Mouse (Mus musculus) heart, embryonic 12.5 days (tissue): ENCODE data around the gene Pdzd7. TPM values are rescaled to one million over a fixed set of nuclear protein-coding genes. Genes with fewer than 3 reads are reported as not detected.
A peak's percentile ranks its signal among the peaks of the same experiment; 100 is the strongest.

Experiments used
- ATAC-seq: fragments of 200-750 bp; cut with Nextera tagmentation; 2 replicates; pipeline ENCODE4 v1.8.0; 2017; ENCODE audit warnings: moderate TSS enrichment, moderate library complexity; ENCODE audit not compliant: insufficient number of reproducible peaks, low FRiP score
- H3K27ac ChIP-seq: fragments of 300-500 bp; sonication (generic); 2 replicates; pipeline ENCODE4 v1.5.1; 2016; ENCODE audit warnings: mild to moderate bottlenecking, moderate library complexity; ENCODE audit not compliant: poor library complexity, severe bottlenecking
- H3K27me3 ChIP-seq: fragments of 300-500 bp; sonication (generic); replicated peaks from 2 replicates; pipeline ENCODE4 v1.6.1; 2016; ENCODE audit warnings: mild to moderate bottlenecking, moderate library complexity
- H3K36me3 ChIP-seq: fragments of 300-500 bp; sonication (generic); 2 replicates; pipeline ENCODE4 v1.6.1; 2016; ENCODE audit warnings: mild to moderate bottlenecking, moderate library complexity
- H3K4me1 ChIP-seq: fragments of 300-500 bp; sonication (generic); replicated peaks from 2 replicates; pipeline ENCODE4 v1.6.1; 2016; ENCODE audit warnings: mild to moderate bottlenecking
- H3K4me2 ChIP-seq: fragments of 300-500 bp; sonication (generic); 2 replicates; pipeline ENCODE4 v1.6.1; 2016; ENCODE audit warnings: mild to moderate bottlenecking, moderate library complexity
- H3K4me3 ChIP-seq: fragments of 300-500 bp; sonication (generic); 2 replicates; pipeline ENCODE4 v1.5.1; 2016; ENCODE audit warnings: mild to moderate bottlenecking
- H3K9ac ChIP-seq: fragments of 300-500 bp; sonication (generic); 2 replicates; pipeline ENCODE4 v1.6.1; 2016; ENCODE audit warnings: mild to moderate bottlenecking, moderate library complexity
- H3K9me3 ChIP-seq: fragments of 300-500 bp; sonication (generic); replicated peaks from 2 replicates; pipeline ENCODE4 v1.6.1; 2016; ENCODE audit warnings: mild to moderate bottlenecking, moderate library complexity
- WGBS: fragments of 180-500 bp; shearing (Covaris S2); methylation state at CpG from one replicate; pipeline ENCODE4 v1.1.7; 2016; 5-methylcytosine and 5-hydroxymethylcytosine counted together
- polyA plus RNA-seq: library from polyadenylated mRNA; unstranded; fragments of >200 nt; fragmentation: Nextera tagmentation; extraction: Ambion mirVana; gene quantifications from 2 replicates; pipeline ENCODE4 v1.2.1, GENCODE M21; 2016

Pdzd7 gene
- polyA plus RNA-seq, 1 experiment from 2014 or later, result 0.09 TPM

- 0% methylated on average over 21 of the region's 27 CpGs for WGBS
- Histone ChIP-seq H3K9ac (peak overlapping the region; percentile 97), H3K4me3 (peak overlapping the region; percentile 78), H3K4me1 (peaks cover 54% of the 10 kb centered on the region), H3K27ac (peak overlapping the region; percentile 100), H3K4me2 (peak overlapping the region; percentile 98), H3K36me3 (peaks cover 17% of the 10 kb centered on the region), H3K27me3 (no peaks in the 10 kb centered on the region), H3K9me3 (no peaks in the 10 kb centered on the region)
- ATAC-seq, result peak; percentile 47
Measured at GRCm38 (mm10) chr19:45017216-45017771, 28.2 kb downstream of the Pdzd7 start.

GRCm38 (mm10) chr19:45016341-45017215 is 28.9 kb downstream of the Pdzd7 start:
- peak overlapping the region; percentile 100 for H3K27ac ChIP-seq
- no peaks in the 10 kb centered on the region for H3K27me3 ChIP-seq
- under 1% methylated on average over 17 of the region's 18 CpGs for WGBS
- ATAC-seq, result peak; percentile 40
- peaks cover 16% of the 10 kb centered on the region for H3K36me3 ChIP-seq
- peak overlapping the region; percentile 98 for H3K4me2 ChIP-seq
- H3K4me3 ChIP-seq, result peak overlapping the region; percentile 78
- no peaks in the 10 kb centered on the region for H3K9me3 ChIP-seq
- H3K4me1 ChIP-seq, result peaks cover 52% of the 10 kb centered on the region
- H3K9ac ChIP-seq, result peak overlapping the region; percentile 97

- Histone ChIP-seq H3K27ac (peak overlapping the region; percentile 100), H3K27me3 (no peaks in the 10 kb centered on the region), H3K4me3 (peak overlapping the region; percentile 78), H3K4me2 (peak overlapping the region; percentile 98), H3K9me3 (no peaks in the 10 kb centered on the region), H3K9ac (peak overlapping the region; percentile 97), H3K36me3 (peaks cover 17% of the 10 kb centered on the region), H3K4me1 (peaks cover 43% of the 10 kb centered on the region)
- under 1% methylated on average over 34 of the region's 34 CpGs for WGBS
- ATAC-seq, result peak; percentile 46
Measured at GRCm38 (mm10) chr19:45015518-45016281, 29.8 kb downstream of the Pdzd7 start.

- peaks cover 36% of the 10 kb centered on the region for H3K4me1 ChIP-seq
Measured at GRCm38 (mm10) chr19:45014981-45015402, 30.5 kb downstream of the Pdzd7 start.

GRCm38 (mm10) chr19:45014335-45014971 is 31.1 kb downstream of the Pdzd7 start, which contains the start of gene Lzts2:
TSS of gene Lzts2 (plus strand) at chr19:45014414.
- H3K4me3 ChIP-seq, result peak within 1 kb of the TSS; percentile 78
- no peaks in the 10 kb centered on the region for H3K27me3 ChIP-seq
- 4% methylated on average over 9 of the region's 10 CpGs for WGBS
- no peak for ATAC-seq
- peak within 1 kb of the TSS; percentile 98 for H3K4me2 ChIP-seq
- no peaks in the 10 kb centered on the region for H3K9me3 ChIP-seq
- peak within 1 kb of the TSS; percentile 97 for H3K9ac ChIP-seq
- H3K27ac ChIP-seq, result peak within 1 kb of the TSS; percentile 100
- H3K36me3 ChIP-seq, result peaks cover 24% of the 10 kb centered on the region
- H3K4me1 ChIP-seq, result peaks cover 31% of the 10 kb centered on the region

More at GRCm38 (mm10) chr19:45014981-45015402, 30.5 kb downstream of the Pdzd7 start:
- no peaks in the 10 kb centered on the region for H3K27me3 ChIP-seq
- peak overlapping the region; percentile 78 for H3K4me3 ChIP-seq
- H3K27ac ChIP-seq, result peak overlapping the region; percentile 100
- H3K9ac ChIP-seq, result peak overlapping the region; percentile 97
- no peaks in the 10 kb centered on the region for H3K9me3 ChIP-seq
- peaks cover 23% of the 10 kb centered on the region for H3K36me3 ChIP-seq
- ATAC-seq, result 0 out of 2 replicates have a peak, but pooled peaks have one; percentile 29
- peak overlapping the region; percentile 98 for H3K4me2 ChIP-seq
- WGBS, result 0% methylated on average over 24 of the region's 25 CpGs

- no peaks in the 10 kb centered on the region for H3K27me3 ChIP-seq
- peaks cover 23% of the 10 kb centered on the region for H3K4me1 ChIP-seq
- H3K9ac ChIP-seq, result no peak overlapping the region
- ATAC-seq, result no peak
- H3K9me3 ChIP-seq, result no peaks in the 10 kb centered on the region
- no peak overlapping the region for H3K4me3 ChIP-seq
- H3K4me2 ChIP-seq, result peak overlapping the region; percentile 98; the same call in 1 of the 2 replicates
- 52% methylated on average over 6 of the region's 6 CpGs for WGBS
- H3K36me3 ChIP-seq, result peaks cover 30% of the 10 kb centered on the region
- H3K27ac ChIP-seq, result peak overlapping the region; percentile 100; the same call in 1 of the 2 replicates
Measured at GRCm38 (mm10) chr19:45013581-45014225, 31.8 kb downstream of the Pdzd7 start.

GRCm38 (mm10) chr19:45012636-45013035 is 32.9 kb downstream of the Pdzd7 start:
- no peaks in the 10 kb centered on the region for H3K27me3 ChIP-seq
- no peak overlapping the region for H3K4me2 ChIP-seq
- no peaks in the 10 kb centered on the region for H3K9me3 ChIP-seq
- H3K27ac ChIP-seq, result no peak overlapping the region
- peaks cover 37% of the 10 kb centered on the region for H3K36me3 ChIP-seq
- 39% methylated on average over 6 of the region's 6 CpGs for WGBS
- no peak overlapping the region for H3K9ac ChIP-seq
- ATAC-seq, result no peak
- H3K4me1 ChIP-seq, result peaks cover 28% of the 10 kb centered on the region
- no peak overlapping the region for H3K4me3 ChIP-seq

GRCm38 (mm10) chr19:45012219-45012618 is 33.3 kb downstream of the Pdzd7 start:
- 84% methylated on average over 8 of the region's 8 CpGs for WGBS

GRCm38 (mm10) chr19:45010646-45011045 is 34.9 kb downstream of the Pdzd7 start:
- no peak overlapping the region for H3K4me3 ChIP-seq
- H3K27me3 ChIP-seq, result no peaks in the 10 kb centered on the region
- no peak for ATAC-seq
- H3K9me3 ChIP-seq, result no peaks in the 10 kb centered on the region
- H3K9ac ChIP-seq, result no peak overlapping the region
- no peak overlapping the region for H3K4me2 ChIP-seq
- WGBS, result 70% methylated on average over 4 of the region's 4 CpGs
- no peak overlapping the region for H3K27ac ChIP-seq
- peaks cover 34% of the 10 kb centered on the region for H3K4me1 ChIP-seq
- peaks cover 37% of the 10 kb centered on the region for H3K36me3 ChIP-seq

More at GRCm38 (mm10) chr19:45012219-45012618, 33.3 kb downstream of the Pdzd7 start:
- H3K4me1 ChIP-seq, result peaks cover 32% of the 10 kb centered on the region
- no peak overlapping the region for H3K9ac ChIP-seq
- ATAC-seq, result no peak
- H3K4me2 ChIP-seq, result no peak overlapping the region
- no peak overlapping the region for H3K27ac ChIP-seq
- peaks cover 37% of the 10 kb centered on the region for H3K36me3 ChIP-seq
- H3K4me3 ChIP-seq, result no peak overlapping the region
- H3K9me3 ChIP-seq, result no peaks in the 10 kb centered on the region
- H3K27me3 ChIP-seq, result no peaks in the 10 kb centered on the region
